Mouse (Mus musculus) subcutaneous adipose tissue, adult 2 months (tissue): ENCODE results near the gene 4930474N05Rik. TPM values are rescaled to one million over a fixed set of nuclear protein-coding genes. Genes with fewer than 3 reads are reported as not detected.

Experiments
- polyA plus RNA-seq: library from polyadenylated mRNA; depleted of rRNA; stranded (reverse); fragments of >200 nt; gene quantifications from 2 replicates; pipeline ENCODE4 v1.2.3, GENCODE M21; 2012; ENCODE audit warnings: low replicate concordance; rRNA removed

4930474N05Rik gene
- not detected in 2 replicates for polyA plus RNA-seq

GRCm38 (mm10) chr14:36094617-36095016 lies at the start of gene 4930474N05Rik:
Gene 4930474N05Rik, plus strand, starts transcription at chr14:36094917.

